In the genomic region with DNA sequence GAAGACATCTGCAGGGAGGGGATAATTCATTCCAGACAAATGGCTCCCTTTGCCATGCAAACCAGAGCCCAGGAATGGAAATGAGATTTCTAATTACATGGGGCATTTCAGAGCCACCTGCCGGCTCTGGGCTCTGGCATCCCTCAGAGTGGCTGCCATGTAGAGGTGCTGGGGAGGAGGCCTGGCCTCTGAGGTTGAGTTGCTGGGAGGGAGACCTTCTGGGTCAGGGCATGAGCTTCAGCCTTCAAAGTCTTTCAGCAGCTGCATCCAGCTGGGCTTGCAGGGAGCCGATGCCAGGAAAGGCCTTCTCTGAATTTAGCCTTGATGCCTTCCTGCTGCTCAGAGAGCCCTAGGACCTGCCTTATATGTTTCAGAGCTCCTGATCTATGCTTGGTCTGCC, we compare ENCODE assay signal across 11 mouse cellular contexts.
DNase-seq lines count a peak whose midpoint lies in the region; ATAC-seq and TF ChIP-seq lines count a peak whose summit lies in the region.
"Had no signal": no experiment of that assay in that cellular context is flagged by ENCODE, and none has a peak within 500 bp of the region (broad histone marks: within the 10 kb centered on the region; RNA-seq: fewer than 3 reads in every experiment).

No protein-coding gene starts in this region.

- no peak overlapping the region for H3K4me2 ChIP-seq in forebrain, embryonic 16.5 days (ENCODE audit: low read length)
- H3K4me2 ChIP-seq in lung, postnatal 0 days (replicated peaks; ENCODE audit: low read depth, low read length): no peak overlapping the region
- H3K4me2 ChIP-seq: embryonic facial prominence, embryonic 12.5 days; liver, embryonic 13.5 days had no signal

- 45% methylated on average over 2 of the region's 2 CpGs for WGBS in embryonic facial prominence, embryonic 10.5 days
- 30% methylated on average over 2 of the region's 2 CpGs for WGBS in forebrain, embryonic 16.5 days
- WGBS in lung, postnatal 0 days: 34% methylated on average over 2 of the region's 2 CpGs

- ATAC-seq in forebrain, embryonic 16.5 days: peak; percentile 59; the same call in 1 of the 2 replicates
- peak; percentile 71 for ATAC-seq in lung, postnatal 0 days

- no peak for TF ChIP-seq CTCF in lung, postnatal 0 days (IDR thresholded peaks at IDR 0.05)

- DNase-seq in embryonic facial prominence, embryonic 10.5 days (ENCODE audit: low spot score): peak; percentile 18
- peak; percentile 28 for DNase-seq in kidney, adult 9 months
- peak; percentile 43 for DNase-seq in lung, postnatal 0 days (ENCODE audit: low spot score)
- no peak for DNase-seq in left cerebral cortex, postnatal 10 days (ENCODE audit: extremely low spot score in 1 of 2, low spot score in 2 of 2)
- DNase-seq in layer of hippocampus, postnatal 10 days (ENCODE audit: low spot score in 2 of 2): no peak
- no peak for DNase-seq in right cerebral cortex, postnatal 10 days (ENCODE audit: low spot score in 2 of 2)
- DNase-seq: liver, embryonic 13.5 days; spleen, adult 18-20 months had no signal

- no peaks in the 10 kb centered on the region for H3K9me3 ChIP-seq in embryonic facial prominence, embryonic 10.5 days
- no peaks in the 10 kb centered on the region for H3K9me3 ChIP-seq in forebrain, embryonic 16.5 days (ENCODE audit: control insufficient read depth, low read length)
- H3K9me3 ChIP-seq in lung, postnatal 0 days (ENCODE audit: low read length): no peaks in the 10 kb centered on the region
- H3K9me3 ChIP-seq: embryonic facial prominence, embryonic 12.5 days; liver, embryonic 13.5 days had no signal

- H3K4me1 ChIP-seq in embryonic facial prominence, embryonic 10.5 days: peaks cover 9% of the 10 kb centered on the region
- H3K4me1 ChIP-seq in forebrain, embryonic 16.5 days (replicated peaks; ENCODE audit: control insufficient read depth, insufficient read depth, low read length): peaks cover 5% of the 10 kb centered on the region
- no peaks in the 10 kb centered on the region for H3K4me1 ChIP-seq in lung, postnatal 0 days (ENCODE audit: insufficient read depth, low read depth, low read length)
- H3K4me1 ChIP-seq: liver, embryonic 13.5 days had no signal

- H3K27ac ChIP-seq in embryonic facial prominence, embryonic 10.5 days (replicated peaks): no peak overlapping the region
- H3K27ac ChIP-seq in forebrain, embryonic 16.5 days (ENCODE audit: low read length): no peak overlapping the region
- H3K27ac ChIP-seq in lung, postnatal 0 days (ENCODE audit: low read length): no peak overlapping the region
- H3K27ac ChIP-seq: embryonic facial prominence, embryonic 12.5 days; layer of hippocampus, adult 2 months; liver, embryonic 13.5 days had no signal

- H3K9ac ChIP-seq in forebrain, embryonic 16.5 days (replicated peaks; ENCODE audit: low read depth, low read length): no peak overlapping the region
- no peak overlapping the region for H3K9ac ChIP-seq in lung, postnatal 0 days (replicated peaks; ENCODE audit: low read depth)
- H3K9ac ChIP-seq: embryonic facial prominence, embryonic 12.5 days; liver, embryonic 13.5 days had no signal

- no peaks in the 10 kb centered on the region for H3K27me3 ChIP-seq in embryonic facial prominence, embryonic 10.5 days (replicated peaks; ENCODE audit: low read depth, poor library complexity, severe bottlenecking)
- no peaks in the 10 kb centered on the region for H3K27me3 ChIP-seq in forebrain, embryonic 16.5 days (replicated peaks; ENCODE audit: control insufficient read depth, insufficient read depth, low read length)
- H3K27me3 ChIP-seq in lung, postnatal 0 days (replicated peaks; ENCODE audit: insufficient read depth, low read length): no peaks in the 10 kb centered on the region
- H3K27me3 ChIP-seq: embryonic facial prominence, embryonic 12.5 days; liver, embryonic 13.5 days had no signal

- no peaks in the 10 kb centered on the region for H3K36me3 ChIP-seq in embryonic facial prominence, embryonic 10.5 days (replicated peaks)
- H3K36me3 ChIP-seq in forebrain, embryonic 16.5 days (ENCODE audit: control insufficient read depth, insufficient read depth): no peaks in the 10 kb centered on the region
- H3K36me3 ChIP-seq in lung, postnatal 0 days (ENCODE audit: insufficient read depth, low read length): no peaks in the 10 kb centered on the region
- H3K36me3 ChIP-seq: embryonic facial prominence, embryonic 12.5 days; liver, embryonic 13.5 days had no signal

- intact Hi-C loops in left cerebral cortex, postnatal 10 days (cut with DNase I): no loop called here

- no peak for TF ChIP-seq EP300 in lung, postnatal 0 days (IDR thresholded peaks at IDR 0.05)

- no peak overlapping the region for H3K4me3 ChIP-seq in embryonic facial prominence, embryonic 10.5 days
- H3K4me3 ChIP-seq in forebrain, embryonic 16.5 days (replicated peaks; ENCODE audit: low read length): no peak overlapping the region
- H3K4me3 ChIP-seq in lung, postnatal 0 days (ENCODE audit: low read depth, low read length): no peak overlapping the region
- H3K4me3 ChIP-seq: embryonic facial prominence, embryonic 12.5 days; layer of hippocampus, adult 2 months; liver, embryonic 13.5 days had no signal

Comparison
In these comparisons a context has a peak if more than half of its experiments do, and no peak if none do; other contexts are left out.
1. DNase-seq: peak in embryonic facial prominence, embryonic 10.5 days (single experiment), kidney, adult 9 months (single experiment) and lung, postnatal 0 days (single experiment); none in left cerebral cortex, postnatal 10 days (0 of 2), layer of hippocampus, postnatal 10 days (0 of 2) and right cerebral cortex, postnatal 10 days (0 of 2).